Mouse (Mus musculus) 3T3-L1 (cell line): ENCODE measurements around the gene Gm20388.
A peak's percentile ranks its signal among the peaks of the same experiment; 100 is the strongest.

ENCODE experiments used
- DNase-seq: peaks from one replicate; pipeline ENCODE4 v3.0.0-alpha.2; 2015; ENCODE audit warnings: low read depth, low spot score

Gm20388 gene

DNA sequence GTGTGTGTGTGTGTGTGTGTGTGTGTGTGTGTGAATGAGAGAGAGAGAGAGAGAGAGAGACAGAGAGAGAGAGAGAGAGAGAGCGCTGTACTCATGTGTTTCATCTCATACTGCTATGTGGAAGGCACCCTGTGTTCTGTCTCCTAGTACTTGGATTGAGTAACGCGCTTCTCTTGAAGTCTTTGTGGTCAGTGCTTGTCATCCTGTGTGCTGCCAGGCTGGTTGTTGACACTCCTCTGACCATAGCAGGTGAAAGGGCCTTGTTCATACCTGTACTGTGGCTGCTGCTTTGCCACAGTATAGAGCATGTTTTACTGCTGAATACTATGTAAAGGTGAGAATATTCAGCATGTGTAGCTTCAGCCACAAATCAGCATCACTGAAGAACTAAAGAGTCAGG lies 2075.0 kb downstream of the Gm20388 start:
- DNase-seq: no peak

GRCm38 (mm10) chr8:121987892-121988291 lies 2077.3 kb downstream of the Gm20388 start:
- DNase-seq: no peak

- DNase-seq: peak; percentile 99
Measured at GRCm38 (mm10) chr8:121990506-121991255, 2080.0 kb downstream of the Gm20388 start.

- peak; percentile 61 for DNase-seq
Measured at GRCm38 (mm10) chr8:121991611-121992010, 2081.0 kb downstream of the Gm20388 start.

DNA sequence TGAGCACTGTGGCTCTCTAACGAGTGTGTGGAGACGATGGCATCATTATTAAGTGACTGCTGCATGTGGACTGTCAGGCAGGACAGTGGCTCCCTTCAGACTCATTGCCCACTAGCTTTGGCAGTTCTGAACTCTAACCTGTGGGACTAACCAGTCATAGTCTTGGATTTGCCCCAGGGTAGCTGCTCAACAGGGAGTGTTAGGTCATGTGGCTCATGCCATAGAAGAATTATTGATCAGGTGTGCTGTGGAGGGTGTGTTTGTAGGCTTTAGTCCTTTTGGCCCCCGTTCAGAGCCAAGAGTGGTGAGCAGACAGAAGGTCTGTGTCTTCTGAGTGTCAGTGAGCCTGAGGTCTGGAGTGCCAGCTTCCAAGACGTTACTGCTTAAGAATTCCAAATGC lies 2082.3 kb downstream of the Gm20388 start:
- no peak for DNase-seq

DNA sequence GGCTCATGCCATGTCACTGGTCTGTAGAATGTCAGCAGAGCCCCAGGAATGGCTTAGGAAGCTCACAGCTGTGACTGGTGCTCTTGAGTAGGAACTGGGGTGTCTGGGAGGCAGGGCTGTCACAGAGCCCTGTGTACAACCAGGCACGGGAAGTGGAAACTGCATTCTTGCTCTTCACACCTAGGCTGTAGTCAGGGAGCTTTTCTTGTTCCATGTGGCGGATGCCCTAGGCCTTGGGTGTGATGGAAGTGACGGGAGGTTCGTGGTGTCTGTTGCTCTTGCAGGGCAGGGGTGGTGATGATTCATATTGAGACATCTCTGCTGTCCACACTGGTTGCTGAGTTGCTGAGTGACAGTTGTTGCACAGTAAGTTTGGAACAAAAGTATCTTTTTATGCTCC lies 2084.5 kb downstream of the Gm20388 start:
- peak; percentile 63 for DNase-seq

GRCm38 (mm10) chr8:121995895-121996294 lies 2085.3 kb downstream of the Gm20388 start:
- DNase-seq: no peak

- no peak for DNase-seq
Measured at GRCm38 (mm10) chr8:121998631-121999030, 2088.0 kb downstream of the Gm20388 start.

GRCm38 (mm10) chr8:121999211-121999610 lies 2088.6 kb downstream of the Gm20388 start:
- DNase-seq: no peak

- DNase-seq: no peak
Measured at GRCm38 (mm10) chr8:122001339-122002115, 2090.9 kb downstream of the Gm20388 start.

DNA sequence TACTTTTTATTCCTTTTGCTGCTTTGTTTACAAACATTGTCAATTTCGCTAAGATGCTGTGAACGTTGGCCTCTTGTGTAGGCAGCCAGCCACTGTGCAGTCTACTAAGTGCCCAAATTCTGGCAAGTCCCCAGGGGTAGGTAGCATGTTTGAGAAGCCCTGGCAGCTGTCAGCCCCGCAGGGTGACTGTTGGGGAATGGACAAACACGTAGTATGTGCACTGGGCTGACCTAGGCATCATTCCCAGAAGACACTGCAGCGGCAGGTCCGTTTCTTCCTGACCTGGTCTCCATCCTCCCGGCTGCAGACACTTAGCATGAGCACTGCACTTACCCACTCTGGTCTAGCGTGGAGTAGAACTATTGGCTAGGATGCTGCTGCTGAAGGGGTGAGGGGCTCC lies 2093.0 kb downstream of the Gm20388 start:
- no peak for DNase-seq

DNA sequence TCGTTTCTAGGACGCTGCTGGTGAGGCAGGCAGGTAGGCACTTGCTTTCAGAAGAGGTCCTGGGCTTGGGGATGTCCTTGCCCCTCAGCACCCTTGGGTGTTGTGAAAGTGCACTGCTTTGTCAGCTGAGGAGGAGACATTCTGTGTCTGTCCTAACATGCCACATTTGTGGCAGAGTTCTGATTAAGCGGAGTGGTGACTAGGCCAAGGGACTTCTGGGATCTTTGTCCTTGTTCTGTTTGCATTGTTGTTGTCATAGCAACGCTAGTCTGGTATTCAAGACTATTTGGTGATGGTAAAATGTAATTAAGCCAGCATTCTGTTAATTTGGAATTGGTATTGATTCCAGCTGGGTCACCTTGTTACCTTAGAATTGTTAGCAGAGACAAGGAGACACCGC lies 2093.5 kb downstream of the Gm20388 start:
- no peak for DNase-seq

DNA sequence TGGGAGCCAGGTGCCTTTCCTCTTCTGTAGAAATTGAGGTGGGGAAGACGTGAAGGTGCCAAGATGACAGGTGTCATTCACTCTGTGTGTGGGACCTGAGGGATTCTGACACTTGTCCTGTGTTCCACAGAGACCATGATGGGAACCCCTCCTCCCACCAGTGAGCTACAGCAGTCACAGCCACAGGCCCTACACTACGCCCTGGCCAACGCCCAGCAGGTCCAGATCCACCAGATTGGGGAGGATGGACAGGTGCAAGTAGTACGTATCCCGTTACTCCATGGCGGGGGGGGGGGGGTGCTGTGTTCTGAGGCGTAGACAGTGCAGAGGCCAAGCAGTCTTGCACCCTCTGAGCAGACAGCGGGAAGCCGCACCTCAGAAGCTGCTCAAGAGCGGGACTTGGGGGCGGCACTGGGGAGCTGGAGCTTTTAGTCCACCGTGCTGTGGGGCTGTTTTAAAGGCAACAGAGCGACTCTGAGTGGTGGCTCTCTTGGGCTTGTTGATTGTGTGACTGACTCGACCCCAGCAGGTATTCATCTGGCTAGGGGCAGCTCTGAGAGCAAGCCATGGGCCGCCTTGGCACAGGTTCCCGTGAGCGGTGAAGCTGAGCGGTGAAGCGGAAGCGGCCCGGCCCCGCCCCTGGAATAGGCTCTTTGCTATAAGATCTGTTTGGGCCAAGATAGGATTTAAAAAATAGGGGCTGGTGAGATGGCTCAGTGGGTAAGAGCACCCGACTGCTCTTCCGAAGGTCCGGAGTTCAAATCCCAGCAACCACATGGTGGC lies 2095.0 kb downstream of the Gm20388 start:
- no peak for DNase-seq

- no peak for DNase-seq
Measured at GRCm38 (mm10) chr8:122006688-122007484, 2096.2 kb downstream of the Gm20388 start.

DNA sequence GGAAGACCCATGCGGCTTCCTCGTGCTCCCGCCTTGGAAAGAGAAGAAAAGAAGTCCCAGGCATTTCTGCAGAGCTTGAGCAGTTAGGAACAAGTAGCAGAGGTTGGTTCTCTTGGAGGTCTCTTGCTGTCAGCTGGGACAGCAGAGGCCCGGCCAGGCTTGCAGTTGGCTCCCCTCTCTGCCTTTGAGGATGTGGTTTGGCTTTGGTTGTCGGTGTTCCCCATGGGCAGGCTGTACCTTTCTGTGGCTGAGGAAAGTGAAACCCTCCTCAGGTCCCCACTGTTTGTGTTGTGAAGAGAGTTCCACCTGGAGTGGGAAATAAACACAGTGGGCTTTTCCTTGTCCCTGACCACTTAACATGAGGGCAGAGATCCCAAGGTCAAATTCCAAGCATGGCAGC lies 2097.8 kb downstream of the Gm20388 start:
- no peak for DNase-seq

GRCm38 (mm10) chr8:122010638-122011037 lies 2100.0 kb downstream of the Gm20388 start:
- peak; percentile 76 for DNase-seq

DNA sequence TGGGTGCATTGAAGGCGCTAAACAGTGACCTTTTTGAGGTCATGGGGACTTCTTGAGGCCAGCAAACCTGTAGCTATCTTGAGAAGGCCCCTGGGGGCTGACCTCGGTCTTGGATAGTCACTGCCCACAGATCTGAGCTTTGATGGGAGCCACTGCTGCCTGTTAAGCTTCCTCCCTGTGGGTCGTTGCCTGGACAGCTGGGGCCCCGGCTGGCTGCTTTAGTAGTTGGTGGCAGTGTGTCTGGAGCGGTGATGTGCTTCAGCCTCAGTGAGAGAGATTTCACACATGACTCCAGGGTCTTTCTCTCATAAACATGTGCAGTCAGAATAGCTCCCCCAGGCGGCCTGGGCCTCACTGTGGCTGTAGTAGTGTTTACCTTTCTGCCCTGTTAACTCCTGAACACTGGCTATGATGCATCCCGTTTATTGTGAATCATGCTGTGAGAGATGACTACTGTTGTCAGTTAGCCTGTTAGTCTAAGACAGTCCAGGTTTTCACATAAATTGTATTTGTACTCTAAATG lies 2100.5 kb downstream of the Gm20388 start:
- peak; percentile 60 for DNase-seq

GRCm38 (mm10) chr8:122014606-122015005 lies 2104.0 kb downstream of the Gm20388 start:
- DNase-seq: no peak

- no peak for DNase-seq
Measured at GRCm38 (mm10) chr8:122018046-122018831, 2107.6 kb downstream of the Gm20388 start.

DNA sequence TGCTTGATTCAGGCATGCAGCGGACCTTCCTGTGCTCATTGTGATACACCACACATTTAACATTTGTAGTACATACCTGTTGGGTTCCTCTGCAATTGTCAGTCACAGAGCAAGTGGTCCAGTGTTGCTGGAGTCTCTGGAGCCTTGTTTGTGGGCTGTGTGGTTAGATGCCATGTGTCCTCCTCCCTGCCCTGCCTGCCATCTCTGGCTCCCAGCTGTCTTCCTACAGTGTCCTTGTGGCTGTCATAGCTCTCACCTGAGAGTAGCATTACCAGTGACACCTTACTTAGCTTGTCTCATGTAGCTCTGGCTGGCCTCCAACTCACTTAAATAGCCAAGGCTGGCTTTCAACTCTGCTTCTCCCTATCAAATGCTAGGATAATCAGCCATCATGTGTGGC lies 2108.5 kb downstream of the Gm20388 start:
- DNase-seq: peak; percentile 4
